39 mouse cellular contexts compared by ENCODE assay signal in the genomic region with DNA sequence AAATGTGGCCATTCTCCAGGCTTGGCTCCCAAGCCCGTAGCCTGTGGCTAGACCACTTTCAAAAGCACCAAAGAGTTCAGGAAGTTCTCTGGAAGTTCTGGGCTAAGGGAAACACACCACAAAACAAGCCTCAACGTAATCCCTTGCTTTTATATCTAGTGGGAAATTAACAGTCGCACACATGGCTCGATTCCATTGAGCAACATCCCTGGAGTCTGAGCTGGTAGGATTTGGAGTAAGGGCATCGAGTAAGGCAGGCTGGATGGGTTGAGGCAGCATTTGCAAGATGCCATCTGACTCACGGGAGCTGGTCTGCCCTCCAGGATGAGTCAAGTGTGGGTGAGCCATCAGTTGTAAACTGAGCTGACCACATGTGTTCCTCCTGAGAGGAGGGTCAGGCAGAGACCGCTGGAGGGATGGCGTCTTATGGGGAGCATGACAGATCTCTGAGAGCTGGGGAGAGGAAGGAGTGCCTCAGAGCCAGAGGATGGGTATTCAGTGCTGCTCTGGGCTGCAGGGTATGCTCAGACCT. TPM values are rescaled to one million over a fixed set of nuclear protein-coding genes. Genes with fewer than 3 reads are reported as not detected.
DNase-seq lines count a peak whose midpoint lies in the region; ATAC-seq and TF ChIP-seq lines count a peak whose summit lies in the region.
"Had no signal": no experiment of that assay in that cellular context is flagged by ENCODE, and none has a peak within 500 bp of the region (broad histone marks: within the 10 kb centered on the region; RNA-seq: fewer than 3 reads in every experiment).

No protein-coding gene starts in this region.

- no peak overlapping the region for H3K27ac ChIP-seq in gastrocnemius, adult 2 months
- H3K27ac ChIP-seq in kidney, embryonic 15.5 days: no peak overlapping the region
- H3K27ac ChIP-seq: embryonic facial prominence, embryonic 12.5 days; forebrain, embryonic 10.5 days; forebrain, embryonic 15.5 days; heart, adult 2 months; heart, embryonic 13.5 days; hindbrain, embryonic 10.5 days; hindbrain, embryonic 15.5 days; liver, embryonic 15.5 days; lung, embryonic 15.5 days; midbrain, embryonic 12.5 days; neural tube, embryonic 15.5 days; stomach, postnatal 0 days had no signal

- no peak for TF ChIP-seq CTCF in gastrocnemius, adult 2 months (IDR thresholded peaks at IDR 0.05)

- WGBS in kidney, embryonic 15.5 days: 60% methylated on average over 8 of the region's 8 CpGs

- H3K27me3 ChIP-seq in kidney, embryonic 15.5 days: peaks cover 3% of the 10 kb centered on the region; the same call in 1 of the 2 replicates
- H3K27me3 ChIP-seq: embryonic facial prominence, embryonic 12.5 days; forebrain, embryonic 15.5 days; heart, embryonic 13.5 days; hindbrain, embryonic 15.5 days; liver, embryonic 15.5 days; lung, embryonic 15.5 days; neural tube, embryonic 15.5 days had no signal

- no peaks in the 10 kb centered on the region for H3K36me3 ChIP-seq in kidney, embryonic 15.5 days
- H3K36me3 ChIP-seq: embryonic facial prominence, embryonic 12.5 days; forebrain, embryonic 10.5 days; forebrain, embryonic 15.5 days; heart, embryonic 13.5 days; hindbrain, embryonic 10.5 days; hindbrain, embryonic 15.5 days; liver, embryonic 15.5 days; lung, embryonic 15.5 days; midbrain, embryonic 12.5 days; neural tube, embryonic 15.5 days had no signal

- no peak for ATAC-seq in kidney, embryonic 15.5 days (replicated peaks; ENCODE audit: low FRiP score)
- ATAC-seq: activated CD4-positive, CD25-positive, alpha-beta regulatory T cell, adult 4 months; forebrain, embryonic 15.5 days; inflammation-experienced regulatory T-cells, adult 6 months had no signal

- H3K9ac ChIP-seq in kidney, embryonic 15.5 days: no peak overlapping the region
- H3K9ac ChIP-seq: embryonic facial prominence, embryonic 12.5 days; forebrain, embryonic 15.5 days; heart, embryonic 13.5 days; hindbrain, embryonic 15.5 days; liver, embryonic 15.5 days; lung, embryonic 15.5 days; midbrain, embryonic 12.5 days; neural tube, embryonic 15.5 days had no signal

- peak; percentile 21 for DNase-seq in gastrocnemius, adult 2 months
- no peak for DNase-seq in gastrocnemius, adult 8-10 months (ENCODE audit: low spot score in 2 of 2)
- DNase-seq in 3T3-L1 (ENCODE audit: low read depth, low spot score): peak; percentile 90
- peak; percentile 27 for DNase-seq in Muller cell, postnatal 12 days (ENCODE audit: inconsistent ontology term)
- peak; percentile 65 to 71 for DNase-seq in adrenal gland, postnatal 36 days
- no peak for DNase-seq in heart, adult 8-10 months (ENCODE audit: low spot score)
- DNase-seq: cerebellum, adult 11-12 months; cerebellum, adult 9-11 months; embryo, embryonic 11 days; heart, adult 2 months; heart, postnatal 10 days; kidney, adult 11 months; kidney, postnatal 36 days; left cerebral cortex, postnatal 4 days; right cerebral cortex, adult 18-20 months; thymus, adult 18-20 months; thymus, postnatal 36 days had no signal

- no peak overlapping the region for H3K4me3 ChIP-seq in gastrocnemius, adult 2 months
- no peak overlapping the region for H3K4me3 ChIP-seq in kidney, embryonic 15.5 days (replicated peaks)
- H3K4me3 ChIP-seq: embryonic facial prominence, embryonic 12.5 days; forebrain, embryonic 10.5 days; forebrain, embryonic 15.5 days; heart, adult 2 months; heart, embryonic 13.5 days; hindbrain, embryonic 10.5 days; hindbrain, embryonic 15.5 days; liver, embryonic 15.5 days; lung, embryonic 15.5 days; midbrain, embryonic 12.5 days; neural tube, embryonic 15.5 days had no signal

- no peaks in the 10 kb centered on the region for H3K4me1 ChIP-seq in kidney, embryonic 15.5 days
- H3K4me1 ChIP-seq: embryonic facial prominence, embryonic 12.5 days; forebrain, embryonic 10.5 days; forebrain, embryonic 15.5 days; hindbrain, embryonic 15.5 days; lung, embryonic 15.5 days; midbrain, embryonic 12.5 days; neural tube, embryonic 15.5 days had no signal

- H3K4me2 ChIP-seq in kidney, embryonic 15.5 days: no peak overlapping the region
- H3K4me2 ChIP-seq: embryonic facial prominence, embryonic 12.5 days; forebrain, embryonic 15.5 days; heart, embryonic 13.5 days; hindbrain, embryonic 15.5 days; liver, embryonic 15.5 days; lung, embryonic 15.5 days; midbrain, embryonic 12.5 days; neural tube, embryonic 15.5 days had no signal

- H3K9me3 ChIP-seq in kidney, embryonic 15.5 days (replicated peaks): no peaks in the 10 kb centered on the region
- H3K9me3 ChIP-seq: embryonic facial prominence, embryonic 12.5 days; forebrain, embryonic 10.5 days; forebrain, embryonic 15.5 days; heart, embryonic 13.5 days; hindbrain, embryonic 10.5 days; hindbrain, embryonic 15.5 days; liver, embryonic 15.5 days; lung, embryonic 15.5 days; midbrain, embryonic 12.5 days; neural tube, embryonic 15.5 days had no signal

- intact Hi-C loops in gastrocnemius, adult 2 months (cut with DNase I): no loop called here

RNA-seq across cellular contexts. Expression of a gene that starts 1.8 kb away (rescaled TPM):
- total RNA-seq in gastrocnemius, adult 2 months (2021): not detected
- not detected for total RNA-seq in gastrocnemius, adult 8-10 months (2022)
- total RNA-seq in adrenal gland, postnatal 36 days (2021): under 1 TPM; 0.26 to 0.30 TPM
- total RNA-seq in heart, adult 8-10 months (2022): not detected
- polyA plus RNA-seq in kidney, embryonic 15.5 days (2015; fragmentation: Nextera tagmentation; extraction: Ambion mirVana): 0.10 TPM in 1 of 2 replicates, not detected in the other
- total RNA-seq: gastrocnemius, adult 18-20 months; heart, adult 2 months; heart, postnatal 10 days; layer of hippocampus, adult 8-10 months; layer of hippocampus, postnatal 25 days; left cerebral cortex, postnatal 4 days; megakaryocyte progenitor cell, adult 5-6 weeks; MEL had no signal
- polyA plus RNA-seq: activated CD4-positive, CD25-positive, alpha-beta regulatory T cell, adult 4 months; embryonic facial prominence, embryonic 12.5 days; forebrain, embryonic 10.5 days; forebrain, embryonic 15.5 days; frontal cortex, adult 2 months; heart, embryonic 13.5 days; hindbrain, embryonic 10.5 days; hindbrain, embryonic 15.5 days; inflammation-experienced regulatory T-cells, adult 6 months; kidney, embryonic 16.5 days; limb, embryonic 14.5 days; lung, embryonic 15.5 days; midbrain, embryonic 12.5 days; neural tube, embryonic 15.5 days had no signal

RNA-seq across cellular contexts. Expression of a gene that starts 16.1 kb away (rescaled TPM):
- 1 to 10 TPM; 1.2 to 3.6 TPM for total RNA-seq in gastrocnemius, adult 2 months (2021)
- 1 to 10 TPM in 1 of 4 experiments, under 1 TPM in 3; 0.61 to 1.2 (median 0.64) TPM for total RNA-seq in gastrocnemius, adult 8-10 months (2022)
- total RNA-seq in adrenal gland, postnatal 36 days (2021): under 1 TPM; 0.66 to 0.86 TPM
- total RNA-seq in heart, adult 8-10 months (2022): 1 to 10 TPM in 3 of 4 experiments, under 1 TPM in 1; 0.87 to 2.2 (median 1.3) TPM
- polyA plus RNA-seq in kidney, embryonic 15.5 days (2015; fragmentation: Nextera tagmentation; extraction: Ambion mirVana): 0.40 and 0.57 TPM in 2 replicates
- total RNA-seq: megakaryocyte progenitor cell, adult 5-6 weeks; MEL had no signal
- polyA plus RNA-seq: activated CD4-positive, CD25-positive, alpha-beta regulatory T cell, adult 4 months; inflammation-experienced regulatory T-cells, adult 6 months had no signal

RNA-seq across cellular contexts. Expression of a gene that starts 36.5 kb away (rescaled TPM):
- total RNA-seq in gastrocnemius, adult 2 months (2021): 1 to 10 TPM in 1 of 2 experiments, under 1 TPM in 1; 0.97 to 1.6 TPM
- under 1 TPM; 0.31 to 0.94 (median 0.60) TPM for total RNA-seq in gastrocnemius, adult 8-10 months (2022)
- total RNA-seq in adrenal gland, postnatal 36 days (2021): 1 to 10 TPM; 1.4 to 1.5 TPM
- total RNA-seq in heart, adult 8-10 months (2022): under 1 TPM; 0.31 to 0.79 (median 0.59) TPM
- polyA plus RNA-seq in kidney, embryonic 15.5 days (2015; fragmentation: Nextera tagmentation; extraction: Ambion mirVana): 1.1 and 2.1 TPM in 2 replicates
- polyA plus RNA-seq: activated CD4-positive, CD25-positive, alpha-beta regulatory T cell, adult 4 months had no signal

RNA-seq across cellular contexts. Expression of a gene that starts 56.1 kb away (rescaled TPM):
- total RNA-seq in gastrocnemius, adult 2 months (2021): 100 to 1,000 TPM in 1 of 2 experiments, 10 to 100 TPM in 1; 89.1 to 111 TPM
- 10 to 100 TPM; 76.7 to 98.3 (median 89.0) TPM for total RNA-seq in gastrocnemius, adult 8-10 months (2022)
- total RNA-seq in adrenal gland, postnatal 36 days (2021): 100 to 1,000 TPM in 1 of 2 experiments, 10 to 100 TPM in 1; 80.9 to 105 TPM
- total RNA-seq in heart, adult 8-10 months (2022): 100 to 1,000 TPM; 186 to 221 (median 198) TPM
- polyA plus RNA-seq in kidney, embryonic 15.5 days (2015; fragmentation: Nextera tagmentation; extraction: Ambion mirVana): 151 and 153 TPM in 2 replicates

Comparison
In these comparisons a context has a peak if more than half of its experiments do, and no peak if none do; other contexts are left out.
1. DNase-seq: peak in gastrocnemius, adult 2 months (single experiment), 3T3-L1 (single experiment), Muller cell, postnatal 12 days (single experiment) and adrenal gland, postnatal 36 days (2 of 2); none in gastrocnemius, adult 8-10 months (0 of 2) and heart, adult 8-10 months (single experiment).